Mouse (Mus musculus) embryo, embryonic 10 days (tissue): ENCODE data around the gene Usp50.

Experiments
- DNase-seq: peaks from one replicate; pipeline ENCODE4 v3.0.0-alpha.2; 2015; ENCODE audit warnings: low spot score

Usp50 gene

GRCm38 (mm10) chr2:126783370-126783769 lies at the start of gene Usp50:
TSS of gene Usp50 (minus strand) at chr2:126783470.
- DNase-seq: no peak

- DNase-seq: no peak
These were observed 34.1 kb upstream of the Usp50 start for GRCm38 (mm10) chr2:126817414-126817813.

DNA sequence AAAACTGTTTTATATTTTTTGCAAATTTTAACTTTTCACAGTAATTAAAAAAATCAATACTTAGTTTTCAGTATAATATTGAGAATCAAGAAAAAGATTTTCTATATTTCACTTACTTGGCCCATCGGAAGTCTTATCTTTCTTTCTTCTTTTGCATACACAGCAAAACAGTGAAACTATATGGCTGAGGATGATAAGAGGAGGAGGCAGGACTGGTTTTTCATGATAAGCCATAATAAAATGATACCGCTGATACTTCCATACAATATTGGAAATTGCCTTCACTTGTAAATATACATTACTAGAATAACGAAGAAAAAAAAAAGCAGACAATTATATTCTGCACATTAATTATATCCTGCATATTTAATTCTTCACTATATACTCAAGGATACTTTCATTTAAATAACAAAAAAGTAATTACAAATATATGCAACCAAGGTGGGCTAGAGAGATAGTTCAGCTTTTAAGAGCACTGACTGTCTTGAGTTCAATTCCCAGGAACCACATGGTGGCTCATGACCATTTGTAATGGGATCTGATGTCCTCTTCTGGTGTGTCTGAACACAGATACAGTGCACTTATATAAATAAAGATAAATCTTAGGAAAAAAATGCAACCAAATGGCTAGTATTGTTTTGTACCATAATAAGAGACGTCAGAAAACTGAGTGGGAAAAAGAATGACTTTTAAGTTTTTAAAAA lies 33.5 kb upstream of the Usp50 start:
- DNase-seq: no peak

DNA sequence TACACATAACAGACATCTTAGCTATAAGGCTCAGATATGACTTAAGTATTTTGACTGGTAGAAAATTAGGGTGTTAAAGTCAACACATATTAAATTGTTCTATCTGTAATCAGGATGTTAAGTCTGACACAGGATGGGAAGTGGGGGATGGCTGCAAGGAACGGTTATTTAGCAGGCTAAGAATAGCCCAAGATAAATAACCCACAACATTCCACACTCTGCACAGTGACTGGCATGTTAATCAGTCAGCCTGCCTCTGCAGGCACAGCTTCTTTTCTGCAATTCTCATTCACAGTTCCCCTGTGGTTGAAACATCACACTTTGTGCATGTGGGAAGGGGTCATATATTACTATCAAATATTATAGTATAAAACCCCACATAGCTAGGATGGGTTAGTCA lies 32.6 kb upstream of the Usp50 start:
- no peak for DNase-seq

- no peak for DNase-seq
These were observed 18.7 kb upstream of the Usp50 start for GRCm38 (mm10) chr2:126801980-126802379.

DNA sequence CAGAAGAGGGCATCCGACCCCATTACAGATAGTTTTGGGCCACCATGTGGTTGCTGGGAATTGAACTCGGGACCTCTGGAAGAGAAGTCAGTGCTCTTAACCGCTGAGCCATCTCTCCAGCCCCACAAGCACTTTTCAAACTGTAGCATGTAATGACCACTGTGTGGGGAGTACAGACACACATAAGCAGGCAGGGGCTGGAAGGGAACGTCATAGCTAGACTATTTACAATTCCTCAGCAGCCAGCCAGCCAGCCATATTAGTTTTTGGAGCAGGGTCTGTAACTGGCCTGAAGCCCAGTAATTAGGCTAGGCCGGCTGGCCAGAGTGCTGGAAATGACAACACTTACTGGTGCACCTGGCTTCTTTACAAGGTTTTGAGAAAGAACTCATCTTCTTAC lies 15.2 kb upstream of the Usp50 start:
- DNase-seq: no peak

DNA sequence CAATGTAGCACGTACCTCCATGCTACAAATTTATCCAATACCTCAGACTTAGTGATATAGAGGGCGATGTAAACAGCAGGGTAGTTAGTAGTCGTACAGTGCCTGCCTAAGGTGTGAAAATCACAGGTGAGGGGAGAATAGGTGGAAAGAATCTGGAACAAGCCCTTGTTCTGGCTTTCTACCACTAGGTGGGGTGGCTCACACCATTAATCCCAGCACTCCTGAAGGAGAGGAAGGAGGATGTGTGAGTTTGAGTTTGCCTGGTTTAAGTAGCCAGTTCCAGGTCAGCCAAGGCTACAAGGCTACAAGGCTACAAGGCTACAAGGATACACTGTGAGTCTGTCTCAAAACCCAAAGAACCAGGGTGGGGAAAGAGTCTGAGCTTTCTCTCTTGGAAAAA lies 12.4 kb upstream of the Usp50 start:
- DNase-seq: no peak

DNA sequence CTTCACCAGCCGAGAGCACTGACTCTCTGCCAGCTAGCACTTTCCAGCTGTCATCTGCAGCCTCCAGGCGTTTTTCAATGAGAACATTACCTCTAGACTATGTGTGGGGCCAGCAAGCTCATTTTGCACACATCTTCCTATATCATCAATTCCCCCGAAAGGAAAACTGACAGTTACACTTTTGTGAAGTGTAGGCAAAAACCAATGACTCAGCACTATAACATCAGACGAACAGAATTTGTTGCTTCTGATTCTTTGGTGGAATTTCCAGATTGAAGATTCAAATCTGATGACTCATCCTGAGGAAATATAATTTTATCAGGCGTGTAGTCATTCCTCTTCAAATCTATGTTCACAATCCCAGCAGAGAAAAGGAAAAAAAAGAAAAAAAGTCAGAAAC lies 9.3 kb upstream of the Usp50 start:
- DNase-seq: no peak

GRCm38 (mm10) chr2:126787721-126788342 lies 4.6 kb upstream of the Usp50 start:
- peak; percentile 22 for DNase-seq

- peak; percentile 12 for DNase-seq
These were observed 837 bp downstream of the Usp50 start for GRCm38 (mm10) chr2:126782433-126782832.

DNA sequence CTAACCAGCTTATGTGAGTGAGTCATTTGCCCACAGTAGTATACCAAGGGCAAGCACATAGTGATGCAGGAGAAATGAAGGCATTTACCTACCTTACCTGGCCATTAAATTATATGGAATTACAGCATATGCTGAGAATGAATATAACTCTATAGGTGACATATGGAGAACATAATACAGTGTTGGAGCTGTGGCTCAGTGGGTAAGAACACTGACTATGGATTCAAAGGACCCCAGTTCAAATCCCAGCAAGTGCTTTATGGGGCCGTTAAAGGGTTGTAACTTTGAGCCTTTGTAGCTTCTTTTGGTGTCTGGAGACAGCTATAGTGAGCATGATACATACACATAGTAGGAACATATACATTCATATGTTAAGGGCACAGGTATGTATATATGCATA lies 1.8 kb downstream of the Usp50 start:
- no peak for DNase-seq

- DNase-seq: no peak
These were observed 3.0 kb downstream of the Usp50 start for GRCm38 (mm10) chr2:126780286-126780685.

GRCm38 (mm10) chr2:126778806-126779205 lies 4.5 kb downstream of the Usp50 start:
- DNase-seq: no peak

DNA sequence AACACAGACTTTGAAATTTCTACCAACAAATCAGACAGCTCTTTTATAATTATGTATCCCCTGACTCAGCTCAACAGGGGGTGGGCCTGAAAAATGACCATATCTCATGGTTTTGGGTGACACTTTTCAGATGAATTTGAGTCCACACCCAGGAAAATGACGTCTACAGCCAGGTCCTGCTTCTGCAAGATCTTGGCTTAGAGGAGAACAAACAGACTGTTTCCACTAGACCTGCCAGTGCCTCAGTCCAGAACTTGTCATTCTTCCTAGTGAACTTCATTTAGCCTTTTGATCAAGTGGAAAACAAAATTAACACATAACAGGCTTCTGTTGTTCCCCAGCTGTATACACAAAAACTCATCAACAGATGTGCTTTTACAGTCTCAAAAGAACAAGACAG lies 6.9 kb downstream of the Usp50 start:
- no peak for DNase-seq

DNA sequence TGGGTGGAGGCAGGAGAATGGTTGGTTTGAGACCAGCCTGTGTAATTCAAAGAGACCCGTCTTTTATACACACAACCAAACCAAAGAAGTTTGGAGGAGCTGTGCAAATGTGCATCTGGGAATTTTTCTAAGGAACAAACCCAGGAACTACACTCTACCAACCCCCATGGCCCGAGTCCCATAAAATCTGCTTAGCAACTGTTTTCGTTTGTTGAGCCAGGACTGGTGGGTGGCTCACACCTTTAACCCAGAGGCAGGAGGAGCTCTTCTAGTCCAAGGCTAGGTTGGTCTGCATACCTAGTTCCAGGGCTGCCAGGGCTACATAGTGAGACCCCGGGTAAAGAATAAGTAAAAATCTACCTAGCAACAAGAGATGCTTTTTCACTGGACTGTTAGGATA lies 7.3 kb downstream of the Usp50 start:
- no peak for DNase-seq

DNA sequence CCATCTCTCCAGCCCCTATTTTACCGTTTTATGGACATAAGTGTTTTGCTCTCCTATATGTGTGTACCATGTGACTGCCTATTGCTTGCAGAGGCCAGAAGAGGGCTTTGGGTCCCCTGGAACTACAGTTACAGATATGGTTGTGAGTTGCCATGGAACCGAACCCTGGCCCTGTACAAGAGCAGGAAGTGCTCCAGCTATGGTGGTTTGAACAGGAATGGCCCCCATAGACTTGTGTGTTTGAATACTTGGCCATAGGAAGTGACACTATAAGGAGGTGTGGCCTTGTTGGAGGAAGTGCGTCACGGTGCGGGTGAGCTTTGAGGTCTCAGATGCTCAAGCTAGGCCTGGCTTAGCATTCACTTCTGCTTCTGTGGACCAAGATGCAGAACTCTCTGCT lies 11.1 kb downstream of the Usp50 start:
- DNase-seq: no peak

DNA sequence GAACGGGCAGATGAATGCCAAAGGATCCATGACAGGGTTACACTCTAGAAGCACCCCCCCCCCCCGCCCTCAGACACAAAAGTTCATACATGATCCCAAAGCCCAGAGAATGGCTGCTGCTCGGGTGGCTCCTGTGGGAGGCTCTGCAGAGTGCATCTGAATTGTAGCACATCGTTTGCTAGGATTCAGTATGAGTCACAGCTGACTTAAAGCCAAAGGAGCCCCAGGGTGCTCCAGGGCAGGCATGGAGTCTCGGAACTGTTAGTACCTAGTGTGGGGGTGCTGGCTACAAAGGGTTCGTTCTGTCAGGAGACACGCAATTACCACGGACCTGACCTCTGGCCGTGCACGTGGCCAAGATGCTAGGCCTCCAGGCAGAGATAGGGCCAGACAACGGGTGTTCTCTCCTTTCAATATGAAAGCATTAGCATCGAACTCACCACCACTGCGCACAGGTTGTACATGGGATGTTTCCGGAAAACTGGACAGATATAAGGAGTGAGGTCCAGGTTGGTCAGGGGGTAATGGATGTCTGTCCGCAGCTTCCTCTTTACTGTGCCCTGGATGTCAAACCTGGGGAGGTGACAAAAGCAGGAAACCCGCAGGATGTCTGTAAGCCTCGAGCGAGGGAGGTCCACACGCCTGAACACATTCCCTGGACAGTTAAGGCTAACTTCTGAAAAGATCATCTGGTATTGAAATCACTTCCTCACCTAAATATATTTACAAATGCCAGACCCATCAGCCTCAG lies 13.7 kb downstream of the Usp50 start:
- DNase-seq: no peak

GRCm38 (mm10) chr2:126768194-126768593 lies 15.1 kb downstream of the Usp50 start:
- no peak for DNase-seq

DNA sequence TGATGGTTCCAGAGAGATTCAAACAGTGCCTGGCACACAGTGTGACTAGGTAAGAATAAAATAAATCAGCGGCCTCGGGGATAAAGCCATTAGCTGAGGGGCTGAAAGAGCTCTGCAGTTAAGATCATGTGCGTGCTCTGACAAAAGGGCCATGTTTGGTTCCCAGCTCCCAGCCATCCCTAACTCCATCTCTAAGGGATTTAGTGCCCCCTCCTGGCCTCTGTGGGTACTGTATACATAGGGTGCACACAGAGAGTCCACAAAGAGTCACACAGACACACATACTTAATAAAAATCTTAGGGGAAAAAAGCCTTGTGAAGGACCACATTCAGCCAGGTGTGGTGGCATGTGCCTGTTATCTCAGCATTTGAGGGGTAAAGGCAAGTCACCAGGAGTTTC lies 15.7 kb downstream of the Usp50 start:
- DNase-seq: no peak

DNA sequence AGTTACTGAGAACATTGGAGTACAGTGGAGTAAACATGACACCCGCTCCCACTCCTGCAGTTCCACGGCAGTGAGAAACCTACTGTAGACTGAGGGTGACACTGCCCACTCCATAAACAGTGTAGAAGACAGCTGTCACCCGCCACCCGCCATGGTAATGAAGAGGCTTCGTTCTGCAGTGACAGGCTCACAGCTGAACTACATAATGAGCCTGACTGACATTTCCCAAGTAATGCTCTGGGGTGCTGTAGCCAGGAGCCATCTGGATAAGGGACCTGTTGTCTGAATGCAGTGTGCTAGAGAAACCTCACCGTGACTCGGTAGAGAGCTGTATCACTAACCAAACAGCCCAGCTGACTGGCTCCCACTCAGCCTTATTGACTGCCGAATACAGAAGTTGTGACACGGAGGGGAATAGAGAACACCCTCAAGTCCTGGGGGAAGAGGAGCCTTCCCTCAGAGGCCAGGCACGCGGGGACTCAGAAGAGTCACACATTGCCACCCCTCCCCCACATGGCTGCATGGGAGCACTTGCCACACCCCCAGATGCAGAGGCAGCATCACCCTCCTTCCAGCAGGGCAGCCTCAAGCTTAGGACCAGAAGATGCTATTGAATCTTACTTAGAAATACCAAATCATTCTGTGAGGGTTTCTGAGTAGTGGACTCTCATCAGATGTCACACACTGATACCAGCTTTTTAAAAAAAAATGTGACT lies 17.2 kb downstream of the Usp50 start:
- DNase-seq: peak; percentile 14

GRCm38 (mm10) chr2:126759351-126759750 lies 23.9 kb downstream of the Usp50 start:
- no peak for DNase-seq

DNA sequence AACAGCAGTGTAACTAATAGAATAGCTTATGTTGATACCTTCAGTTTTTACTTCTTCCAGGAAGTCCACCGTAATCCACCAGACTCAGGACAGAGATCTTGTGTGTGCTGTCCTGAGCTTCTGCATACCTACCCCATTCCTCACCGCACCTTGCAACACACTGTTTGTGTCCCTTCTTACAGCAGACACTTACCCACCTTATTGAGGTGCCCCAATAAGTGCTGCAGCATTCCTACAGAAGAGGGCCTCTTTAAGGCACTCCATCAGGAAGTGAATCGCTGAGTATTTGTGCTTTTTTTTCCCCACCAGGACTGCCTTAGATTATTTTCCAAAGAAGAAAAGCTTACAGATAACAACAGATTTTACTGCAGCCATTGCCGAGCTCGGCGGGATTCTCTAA lies 27.6 kb downstream of the Usp50 start:
- no peak for DNase-seq

- DNase-seq: no peak
These were observed 39.9 kb downstream of the Usp50 start for GRCm38 (mm10) chr2:126743389-126743788.
